Mouse (Mus musculus): ENCODE measurements around the gene Colec11.

DNA sequence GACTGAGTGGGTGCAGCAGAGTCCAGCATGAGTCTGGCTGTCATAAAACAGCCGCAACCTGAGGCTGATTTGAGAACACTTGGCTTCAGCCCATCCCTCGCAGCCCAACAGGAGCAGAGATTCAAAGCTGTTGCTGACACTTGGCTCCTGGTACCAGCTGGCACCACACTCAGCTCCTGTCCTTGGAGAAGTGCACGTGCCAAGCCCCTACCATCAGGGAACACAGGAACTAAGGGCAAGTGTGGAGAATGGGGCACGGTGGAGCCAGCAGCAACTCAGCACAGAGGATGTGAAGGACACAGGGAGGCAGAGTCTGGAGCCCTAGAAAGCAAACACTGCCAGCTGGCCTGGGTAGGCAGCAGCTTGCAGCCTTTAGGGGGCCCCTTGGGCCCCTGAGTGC lies 20.9 kb downstream of the Colec11 start:
- no peak for TF ChIP-seq CTCF (IDR thresholded peaks at IDR 0.05; ENCODE audit: low read depth, low read length)
- no peak for TF ChIP-seq EP300 (IDR thresholded peaks at IDR 0.05; ENCODE audit: insufficient read depth, low read depth, low read length)

Data from ES-Bruce4 (cell line).